Mouse (Mus musculus) monocyte, adult 2 months (primary cell): ENCODE measurements around the gene Skp2.

Experiments used
- DNase-seq, 2 experiments: peaks; one replicate each; pipeline ENCODE4 v3.0.0; 2022; ENCODE audit warnings: low spot score in 2 of 2, low read depth in 1 of 2

Gene Skp2

GRCm38 (mm10) chr15:9114131-9114530, 41.1 kb downstream of the Skp2 start:
- no peak for DNase-seq

GRCm38 (mm10) chr15:9113556-9113955, 41.7 kb downstream of the Skp2 start:
- DNase-seq: no peak

- no peak for DNase-seq
These were observed 43.6 kb downstream of the Skp2 start for GRCm38 (mm10) chr15:9111648-9112047.

- DNase-seq: no peak
These were observed 44.5 kb downstream of the Skp2 start for GRCm38 (mm10) chr15:9110526-9111347.

GRCm38 (mm10) chr15:9106303-9107074, 48.7 kb downstream of the Skp2 start:
- DNase-seq: no peak

- DNase-seq: no peak
These were observed 54.7 kb downstream of the Skp2 start for GRCm38 (mm10) chr15:9100446-9101077.

GRCm38 (mm10) chr15:9096865-9097264, 58.4 kb downstream of the Skp2 start:
- DNase-seq: no peak

- no peak for DNase-seq
These were observed 60.9 kb downstream of the Skp2 start for GRCm38 (mm10) chr15:9094366-9094750.

GRCm38 (mm10) chr15:9093598-9094365, 61.4 kb downstream of the Skp2 start:
- no peak for DNase-seq

- no peak for DNase-seq
These were observed 64.6 kb downstream of the Skp2 start for GRCm38 (mm10) chr15:9090662-9091061.

GRCm38 (mm10) chr15:9089136-9089720, 66.0 kb downstream of the Skp2 start:
- no peak for DNase-seq

- DNase-seq: no peak
These were observed 66.5 kb downstream of the Skp2 start for GRCm38 (mm10) chr15:9088683-9089072.

GRCm38 (mm10) chr15:9087895-9088682, 67.1 kb downstream of the Skp2 start:
- no peak for DNase-seq

GRCm38 (mm10) chr15:9087421-9087820, 67.8 kb downstream of the Skp2 start:
- no peak for DNase-seq

GRCm38 (mm10) chr15:9086813-9087212, 68.4 kb downstream of the Skp2 start:
- DNase-seq: no peak

- DNase-seq: no peak
These were observed 72.5 kb downstream of the Skp2 start for GRCm38 (mm10) chr15:9082753-9083152.

- no peak for DNase-seq
These were observed 73.9 kb downstream of the Skp2 start for GRCm38 (mm10) chr15:9081294-9081693.

GRCm38 (mm10) chr15:9080206-9080605, 75.0 kb downstream of the Skp2 start:
- no peak for DNase-seq

GRCm38 (mm10) chr15:9079626-9080025, 75.6 kb downstream of the Skp2 start:
- DNase-seq: no peak
